Mouse (Mus musculus) hindbrain, postnatal 0 days (tissue): ENCODE measurements around the gene Misp. TPM values are rescaled to one million over a fixed set of nuclear protein-coding genes. Genes with fewer than 3 reads are reported as not detected.

Experiments used
- ATAC-seq: fragments of 200-750 bp; cut with Nextera tagmentation; 2 replicates; pipeline ENCODE4 v1.8.0; 2017; ENCODE audit warnings: mild to moderate bottlenecking, moderate TSS enrichment, moderate library complexity
- DNase-seq: peaks from one replicate; pipeline ENCODE4 v3.0.0-alpha.2; 2015; ENCODE audit warnings: low spot score
- H3K27ac ChIP-seq: fragments of 300-500 bp; sonication (generic); 2 replicates; pipeline ENCODE4 v1.5.1; 2014; ENCODE audit warnings: mild to moderate bottlenecking
- H3K27me3 ChIP-seq: fragments of 300-500 bp; sonication (generic); 2 replicates; pipeline ENCODE4 v1.6.1; 2014; ENCODE audit warnings: low read length, mixed read lengths; ENCODE audit not compliant: insufficient read depth
- H3K36me3 ChIP-seq: fragments of 300-500 bp; sonication (generic); 2 replicates; pipeline ENCODE4 v1.6.1; 2014; ENCODE audit warnings: low read length, mixed read lengths; ENCODE audit not compliant: insufficient read depth
- H3K4me1 ChIP-seq: fragments of 300-500 bp; sonication (generic); 2 replicates; pipeline ENCODE4 v1.6.1; 2014; ENCODE audit warnings: antibody characterized with exemption, low read length, mixed read lengths; ENCODE audit not compliant: insufficient read depth
- H3K4me2 ChIP-seq: fragments of 300-500 bp; sonication (generic); 2 replicates; pipeline ENCODE4 v1.6.1; 2014; ENCODE audit warnings: low read depth, mild to moderate bottlenecking, low read length, moderate library complexity, mixed read lengths
- H3K4me3 ChIP-seq: fragments of 300-500 bp; sonication (generic); 2 replicates; pipeline ENCODE4 v1.5.1; 2014; ENCODE audit warnings: low read length
- H3K9ac ChIP-seq: fragments of 300-500 bp; sonication (generic); replicated peaks from 2 replicates; pipeline ENCODE4 v1.6.1; 2014; ENCODE audit warnings: mild to moderate bottlenecking, low read length, moderate library complexity, mixed read lengths
- H3K9me3 ChIP-seq: fragments of 300-500 bp; sonication (generic); 2 replicates; pipeline ENCODE4 v1.6.1; 2016; ENCODE audit warnings: low read length, mixed read lengths
- CTCF ChIP-seq: IDR thresholded peaks from 2 replicates; pipeline ENCODE4 v1.5.1; 2016; ENCODE audit warnings: antibody characterized with exemption, control low read depth, low read depth
- WGBS: fragments of 180-500 bp; shearing (Covaris S2); extraction: QIAGEN DNeasy Blood & Tissue Kit; methylation state at CpG from one replicate; pipeline ENCODE4 v1.1.7; 2014; 5-methylcytosine and 5-hydroxymethylcytosine counted together
- polyA plus RNA-seq: library from polyadenylated mRNA; unstranded; fragments of >200 nt; fragmentation: Nextera tagmentation; extraction: Ambion mirVana; gene quantifications from 2 replicates; pipeline ENCODE4 v1.2.1, GENCODE M21; 2015
- total RNA-seq: library from RNA; depleted of rRNA; stranded (reverse); fragments of >200 nt; gene quantifications from 2 replicates; pipeline ENCODE4 v1.2.3, GENCODE M21; 2014

Gene Misp
- total and polyA plus RNA-seq, 2 experiments from 2014 or later = 0.05 to 0.33 TPM

DNA sequence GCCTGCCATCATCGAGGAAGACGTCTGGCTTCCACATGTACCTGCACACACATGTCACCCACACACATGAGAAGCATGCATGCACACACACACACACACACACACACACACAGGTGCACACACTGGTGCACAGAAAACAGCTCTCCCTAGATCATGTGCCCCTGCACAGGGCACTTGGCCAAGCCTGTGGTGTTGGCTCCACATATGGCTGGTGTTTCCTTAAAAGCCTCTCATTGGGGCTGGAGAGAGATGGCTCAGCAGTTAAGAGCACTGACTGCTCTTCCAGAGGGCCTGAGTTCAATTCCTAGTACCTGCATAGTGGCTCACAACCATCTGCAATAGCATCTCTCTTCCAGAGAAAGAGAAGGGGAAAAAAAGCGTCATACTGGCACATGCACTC, 10.8 kb downstream of the Misp start:
- ATAC-seq = no peak
- Histone ChIP-seq H3K4me3 (no peak overlapping the region), H3K4me1 (no peaks in the 10 kb centered on the region), H3K9ac (no peak overlapping the region), H3K27me3 (no peaks in the 10 kb centered on the region), H3K36me3 (no peaks in the 10 kb centered on the region), H3K4me2 (no peak overlapping the region), H3K9me3 (no peaks in the 10 kb centered on the region), H3K27ac (no peak overlapping the region)
- TF ChIP-seq CTCF = no peak
- WGBS = 81% methylated on average over 3 of the region's 3 CpGs
- no peak for DNase-seq

DNA sequence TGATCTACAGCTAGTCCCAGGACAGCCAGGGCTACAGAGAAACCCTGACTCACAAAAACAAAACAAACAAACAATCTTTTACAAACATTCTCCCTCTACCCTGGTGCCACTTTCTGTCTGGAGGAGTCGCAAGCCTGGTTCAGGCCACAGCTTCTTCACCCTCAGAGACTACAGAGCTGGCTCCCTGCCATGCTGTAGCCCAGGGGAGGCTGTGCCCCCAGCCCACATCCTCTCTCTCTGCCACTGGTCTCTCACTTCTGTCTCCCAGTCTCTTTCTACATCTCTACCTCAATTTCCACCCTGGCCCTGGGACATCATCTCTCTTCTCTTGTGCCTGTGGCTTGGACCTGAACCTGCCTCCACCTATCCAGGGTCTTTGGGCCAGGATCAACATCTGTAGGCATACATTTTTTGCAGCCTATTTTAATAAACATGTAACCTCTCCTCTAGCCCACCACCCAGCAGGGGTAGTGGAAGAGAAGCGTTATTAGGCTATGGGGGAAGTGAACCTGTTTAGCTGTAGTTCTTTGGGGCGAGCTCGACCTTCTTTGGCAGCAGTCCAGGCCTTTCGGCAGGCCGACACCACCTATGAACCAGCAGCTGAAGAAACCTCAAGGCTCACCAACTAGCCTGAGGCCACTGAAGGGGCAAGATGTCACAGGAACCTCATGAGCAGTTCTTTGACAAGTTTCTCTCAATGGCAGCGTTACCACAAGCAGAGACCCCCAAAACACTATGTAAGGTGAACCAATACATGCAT, 11.4 kb downstream of the Misp start:
- no peak overlapping the region for H3K9ac ChIP-seq
- 68% methylated on average over 7 of the region's 7 CpGs for WGBS
- TF ChIP-seq CTCF = no peak
- H3K4me1 ChIP-seq = no peaks in the 10 kb centered on the region
- ATAC-seq = no peak
- no peak overlapping the region for H3K27ac ChIP-seq
- H3K36me3 ChIP-seq = no peaks in the 10 kb centered on the region
- H3K27me3 ChIP-seq = no peaks in the 10 kb centered on the region
- no peak overlapping the region for H3K4me3 ChIP-seq
- no peak for DNase-seq
- H3K9me3 ChIP-seq = no peaks in the 10 kb centered on the region
- H3K4me2 ChIP-seq = no peak overlapping the region

- DNase-seq (no peak), ATAC-seq (no peak)
- no peaks in the 10 kb centered on the region for H3K9me3 ChIP-seq
- no peaks in the 10 kb centered on the region for H3K27me3 ChIP-seq
- no peak overlapping the region for H3K27ac ChIP-seq
- no peak overlapping the region for H3K4me3 ChIP-seq
- no peak for TF ChIP-seq CTCF
- H3K9ac ChIP-seq = no peak overlapping the region
- WGBS = 80% methylated on average over 9 of the region's 9 CpGs
- H3K4me1 ChIP-seq = no peaks in the 10 kb centered on the region
- no peaks in the 10 kb centered on the region for H3K36me3 ChIP-seq
- H3K4me2 ChIP-seq = no peak overlapping the region
These were observed 12.0 kb downstream of the Misp start for GRCm38 (mm10) chr10:79832786-79833181.

DNA sequence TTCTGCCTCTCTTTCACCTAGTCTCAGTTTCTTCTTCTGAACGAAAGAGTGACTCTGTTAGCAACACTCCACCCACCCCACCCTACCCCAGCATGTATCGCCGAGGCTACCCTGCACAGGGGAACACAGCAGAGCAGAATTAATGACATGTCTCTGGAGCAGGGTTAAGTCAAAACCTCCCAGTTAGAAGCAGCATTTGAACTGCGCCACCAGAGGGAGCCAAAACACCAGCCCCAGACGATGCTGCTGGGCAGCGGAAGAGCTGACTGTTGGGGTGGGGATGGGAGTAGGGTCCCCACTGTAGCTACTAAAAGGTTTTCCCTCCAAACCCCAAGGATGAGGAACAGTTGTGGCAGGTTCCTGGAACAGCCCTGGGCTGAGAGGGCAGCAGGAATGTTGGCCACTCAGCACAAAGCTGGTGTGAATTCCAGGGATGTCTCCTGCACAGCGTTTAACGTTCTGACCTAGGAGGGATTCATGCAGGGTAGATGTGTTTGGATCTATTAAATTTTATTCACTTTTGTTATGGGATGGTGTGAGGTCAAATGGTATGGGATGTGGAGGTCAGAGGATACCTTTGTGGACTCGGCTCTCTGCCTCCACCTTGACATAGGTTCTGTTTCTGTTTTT, 14.1 kb downstream of the Misp start:
- Histone ChIP-seq H3K9ac (no peak overlapping the region), H3K4me1 (no peaks in the 10 kb centered on the region), H3K4me2 (no peak overlapping the region), H3K4me3 (no peak overlapping the region), H3K36me3 (no peaks in the 10 kb centered on the region), H3K27me3 (no peaks in the 10 kb centered on the region), H3K9me3 (no peaks in the 10 kb centered on the region), H3K27ac (no peak overlapping the region)
- peak; percentile 96 for TF ChIP-seq CTCF
- ATAC-seq (peak; percentile 71), DNase-seq (peak; percentile 83)
- WGBS = 22% methylated on average over 9 of the region's 9 CpGs

- H3K4me3 ChIP-seq = no peak overlapping the region
- ATAC-seq (no peak), DNase-seq (no peak)
- H3K9me3 ChIP-seq = no peaks in the 10 kb centered on the region
- H3K4me1 ChIP-seq = no peaks in the 10 kb centered on the region
- no peak overlapping the region for H3K9ac ChIP-seq
- no peaks in the 10 kb centered on the region for H3K36me3 ChIP-seq
- WGBS = 96% methylated on average over 3 of the region's 3 CpGs
- no peak overlapping the region for H3K27ac ChIP-seq
- H3K4me2 ChIP-seq = no peak overlapping the region
- no peaks in the 10 kb centered on the region for H3K27me3 ChIP-seq
- peak; percentile 31; the same call in 1 of the 2 replicates for TF ChIP-seq CTCF
These were observed 16.1 kb downstream of the Misp start for GRCm38 (mm10) chr10:79836918-79837317.

- TF ChIP-seq CTCF = no peak
- 63% methylated on average over 2 of the region's 2 CpGs for WGBS
These were observed 17.4 kb downstream of the Misp start for GRCm38 (mm10) chr10:79838151-79838550.

GRCm38 (mm10) chr10:79840091-79840490, 19.3 kb downstream of the Misp start:
- no peak overlapping the region for H3K4me2 ChIP-seq
- no peaks in the 10 kb centered on the region for H3K27me3 ChIP-seq
- WGBS = 95% methylated on average over 3 of the region's 3 CpGs
- no peaks in the 10 kb centered on the region for H3K9me3 ChIP-seq
- no peak for TF ChIP-seq CTCF
- DNase-seq (no peak), ATAC-seq (no peak)
- no peak overlapping the region for H3K4me3 ChIP-seq
- H3K27ac ChIP-seq = peak overlapping the region; percentile 55; the same call in 1 of the 2 replicates
- H3K36me3 ChIP-seq = no peaks in the 10 kb centered on the region
- no peak overlapping the region for H3K9ac ChIP-seq
- peaks cover 6% of the 10 kb centered on the region; the same call in 1 of the 2 replicates for H3K4me1 ChIP-seq

More at GRCm38 (mm10) chr10:79838151-79838550, 17.4 kb downstream of the Misp start:
- no peaks in the 10 kb centered on the region for H3K27me3 ChIP-seq
- H3K9me3 ChIP-seq = no peaks in the 10 kb centered on the region
- peaks cover 2% of the 10 kb centered on the region; the same call in 1 of the 2 replicates for H3K4me1 ChIP-seq
- no peak overlapping the region for H3K27ac ChIP-seq
- no peak overlapping the region for H3K4me3 ChIP-seq
- no peaks in the 10 kb centered on the region for H3K36me3 ChIP-seq
- no peak for ATAC-seq
- DNase-seq = no peak
- no peak overlapping the region for H3K9ac ChIP-seq
- H3K4me2 ChIP-seq = no peak overlapping the region
